Mouse (Mus musculus): ENCODE data around the gene Mark3. TPM values are rescaled to one million over a fixed set of nuclear protein-coding genes. Genes with fewer than 3 reads are reported as not detected.
A peak's percentile ranks its signal among the peaks of the same experiment; 100 is the strongest.

Gene Mark3
- total and polyA plus RNA-seq, 2 experiments from 2014 or later, result 36.9 to 172 TPM

GRCm38 (mm10) chr12:111672581-111672980 is 98.3 kb downstream of the Mark3 start:
- TF ChIP-seq CTCF (IDR thresholded peaks at IDR 0.05; ENCODE audit: low read depth), result no peak
- Histone ChIP-seq H3K27me3 (ENCODE audit: insufficient read depth, low read length) (no peaks in the 10 kb centered on the region), H3K36me3 (ENCODE audit: insufficient read depth) (peaks cover 7% of the 10 kb centered on the region; the same call in 1 of the 2 replicates), H3K4me2 (ENCODE audit: low read depth) (peak overlapping the region; percentile 93), H3K4me3 (ENCODE audit: low read depth, low read length) (peak overlapping the region; percentile 82), H3K27ac (ENCODE audit: low read depth, low read length) (peak overlapping the region; percentile 91), H3K4me1 (ENCODE audit: insufficient read depth) (peaks cover 26% of the 10 kb centered on the region), H3K9me3 (ENCODE audit: low read length) (no peaks in the 10 kb centered on the region), H3K9ac (peak overlapping the region; percentile 97)
- DNase-seq, result no peak
- 10% methylated on average over 12 of the region's 12 CpGs for WGBS
- ATAC-seq, result no peak

- Histone ChIP-seq H3K4me1 (ENCODE audit: insufficient read depth) (peaks cover 19% of the 10 kb centered on the region), H3K36me3 (ENCODE audit: insufficient read depth) (no peaks in the 10 kb centered on the region), H3K27ac (ENCODE audit: low read depth, low read length) (no peak overlapping the region), H3K27me3 (ENCODE audit: insufficient read depth, low read length) (no peaks in the 10 kb centered on the region), H3K4me3 (ENCODE audit: low read depth, low read length) (no peak overlapping the region), H3K9me3 (ENCODE audit: low read length) (no peaks in the 10 kb centered on the region), H3K4me2 (ENCODE audit: low read depth) (no peak overlapping the region), H3K9ac (no peak overlapping the region)
- no peak for ATAC-seq
- DNase-seq, result no peak
- 67% methylated on average over 2 of the region's 2 CpGs for WGBS
- TF ChIP-seq CTCF (IDR thresholded peaks at IDR 0.05; ENCODE audit: low read depth), result no peak
Measured at GRCm38 (mm10) chr12:111674850-111675486, 100.6 kb downstream of the Mark3 start.

- Histone ChIP-seq H3K4me3 (ENCODE audit: low read depth, low read length) (no peak overlapping the region), H3K4me1 (ENCODE audit: insufficient read depth) (peaks cover 19% of the 10 kb centered on the region), H3K9me3 (ENCODE audit: low read length) (no peaks in the 10 kb centered on the region), H3K9ac (no peak overlapping the region), H3K27me3 (ENCODE audit: insufficient read depth, low read length) (no peaks in the 10 kb centered on the region), H3K4me2 (ENCODE audit: low read depth) (no peak overlapping the region), H3K27ac (ENCODE audit: low read depth, low read length) (no peak overlapping the region), H3K36me3 (ENCODE audit: insufficient read depth) (peaks cover 4% of the 10 kb centered on the region; the same call in 1 of the 2 replicates)
- 90% methylated on average over 6 of the region's 6 CpGs for WGBS
- TF ChIP-seq CTCF (IDR thresholded peaks at IDR 0.05; ENCODE audit: low read depth), result no peak
- DNase-seq, result no peak
- ATAC-seq, result no peak
Measured at GRCm38 (mm10) chr12:111675797-111676580, 101.7 kb downstream of the Mark3 start.

- peak; percentile 48; the same call in 1 of the 2 replicates for ATAC-seq
- Histone ChIP-seq H3K9me3 (ENCODE audit: low read length) (no peaks in the 10 kb centered on the region), H3K4me3 (ENCODE audit: low read depth, low read length) (peak overlapping the region; percentile 63), H3K27ac (ENCODE audit: low read depth, low read length) (peak overlapping the region; percentile 88), H3K27me3 (ENCODE audit: insufficient read depth, low read length) (no peaks in the 10 kb centered on the region), H3K36me3 (ENCODE audit: insufficient read depth) (peaks cover 9% of the 10 kb centered on the region), H3K4me1 (ENCODE audit: insufficient read depth) (peaks cover 18% of the 10 kb centered on the region), H3K9ac (peak overlapping the region; percentile 68), H3K4me2 (ENCODE audit: low read depth) (peak overlapping the region; percentile 77)
- WGBS, result 17% methylated on average over 5 of the region's 5 CpGs
- no peak for TF ChIP-seq CTCF (IDR thresholded peaks at IDR 0.05; ENCODE audit: low read depth)
- no peak for DNase-seq
Measured at GRCm38 (mm10) chr12:111677421-111677820, 103.1 kb downstream of the Mark3 start.

- DNase-seq (peak; percentile 96), ATAC-seq (peak; percentile 95)
- peaks cover 14% of the 10 kb centered on the region for H3K36me3 ChIP-seq (ENCODE audit: insufficient read depth)
- peak within 1 kb of the TSS; percentile 88 for H3K27ac ChIP-seq (ENCODE audit: low read depth, low read length)
- TF ChIP-seq CTCF (IDR thresholded peaks at IDR 0.05; ENCODE audit: low read depth), result no peak
- peaks cover 11% of the 10 kb centered on the region for H3K4me1 ChIP-seq (ENCODE audit: insufficient read depth)
- peak within 1 kb of the TSS; percentile 68 for H3K9ac ChIP-seq
- H3K4me2 ChIP-seq (ENCODE audit: low read depth), result peak within 1 kb of the TSS; percentile 77
- under 1% methylated on average over 51 of the region's 51 CpGs for WGBS
- H3K9me3 ChIP-seq (ENCODE audit: low read length), result no peaks in the 10 kb centered on the region
- no peaks in the 10 kb centered on the region for H3K27me3 ChIP-seq (ENCODE audit: insufficient read depth, low read length)
- peak within 1 kb of the TSS; percentile 63 for H3K4me3 ChIP-seq (ENCODE audit: low read depth, low read length)
Measured at GRCm38 (mm10) chr12:111677882-111678669, 103.8 kb downstream of the Mark3 start, which contains the start of gene Trmt61a. TSS of gene Trmt61a (plus strand) at chr12:111678105.

GRCm38 (mm10) chr12:111678670-111678933 is 104.3 kb downstream of the Mark3 start:
- ATAC-seq (no peak), DNase-seq (no peak)
- Histone ChIP-seq H3K36me3 (ENCODE audit: insufficient read depth) (peaks cover 14% of the 10 kb centered on the region), H3K9ac (peak overlapping the region; percentile 68), H3K27me3 (ENCODE audit: insufficient read depth, low read length) (no peaks in the 10 kb centered on the region), H3K27ac (ENCODE audit: low read depth, low read length) (no peak overlapping the region), H3K4me3 (ENCODE audit: low read depth, low read length) (peak overlapping the region; percentile 63), H3K9me3 (ENCODE audit: low read length) (no peaks in the 10 kb centered on the region), H3K4me1 (ENCODE audit: insufficient read depth) (peaks cover 11% of the 10 kb centered on the region), H3K4me2 (ENCODE audit: low read depth) (peak overlapping the region; percentile 77)
- WGBS, result 7% methylated on average over 13 of the region's 13 CpGs
- no peak for TF ChIP-seq CTCF (IDR thresholded peaks at IDR 0.05; ENCODE audit: low read depth)

All from forebrain, postnatal 0 days (tissue).